Mouse (Mus musculus): ENCODE measurements around the gene Phc2. TPM values are rescaled to one million over a fixed set of nuclear protein-coding genes. Genes with fewer than 3 reads are reported as not detected.

Phc2 gene
- total and polyA plus RNA-seq, 3 experiments = 23.7 to 65.5 TPM; not detected in 1

DNA sequence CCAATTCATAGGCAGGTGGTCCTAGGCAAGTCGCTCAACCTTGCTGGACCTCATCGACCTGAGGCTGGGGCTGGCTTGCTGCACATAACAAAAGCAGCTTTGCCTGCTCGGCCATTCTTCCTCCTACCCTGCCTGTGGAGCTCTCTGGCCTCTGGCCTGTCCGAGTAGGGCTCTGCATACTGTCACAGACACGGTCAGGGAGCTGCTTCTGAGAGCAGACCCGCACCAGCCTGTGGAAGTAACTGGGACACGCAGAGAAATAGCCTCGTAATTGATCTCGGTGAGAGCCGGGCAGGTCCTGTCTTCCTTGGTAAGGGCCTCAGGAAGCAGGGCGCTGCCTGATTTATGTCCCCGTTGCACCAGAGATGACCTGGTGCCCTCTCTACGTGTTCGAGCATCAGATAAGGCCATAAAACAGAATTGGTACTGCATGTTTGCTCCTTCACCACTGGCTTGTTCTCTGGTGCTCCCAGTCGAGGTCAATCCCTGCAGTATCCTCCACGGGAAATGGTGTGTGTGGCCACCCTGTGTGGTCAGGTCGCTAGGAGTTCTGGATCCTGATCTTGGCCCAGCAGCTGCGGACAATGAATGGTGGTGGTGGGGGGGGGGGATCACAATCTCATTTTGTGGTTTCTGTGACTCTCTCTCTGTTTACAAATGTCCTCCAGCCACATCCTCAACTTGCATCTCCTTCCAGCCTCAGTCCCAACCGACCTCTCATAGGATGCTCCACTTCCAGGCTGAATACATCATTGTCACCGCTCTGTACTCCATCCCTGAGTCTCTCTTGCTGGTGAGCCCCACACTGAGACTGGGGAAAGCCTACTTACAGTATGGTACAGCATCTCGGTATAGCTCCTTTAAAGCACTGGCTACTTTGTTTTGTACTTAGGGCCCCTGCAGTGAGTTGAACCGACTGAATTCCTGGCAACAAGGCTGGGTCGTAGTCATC, 12.5 kb upstream of the Phc2 start:
- Histone ChIP-seq H3K4me3 (ENCODE audit: control insufficient read depth in 1 of 2, insufficient read depth in 1 of 2, low read depth in 2 of 2, low read length in 2 of 2) (no peak overlapping the region), H3K36me3 (ENCODE audit: control insufficient read depth in 1 of 2, insufficient read depth in 2 of 2, low read length in 2 of 2) (no peaks in the 10 kb centered on the region), H3K9ac (ENCODE audit: control insufficient read depth, low read depth, low read length, poor library complexity, severe bottlenecking) (no peak overlapping the region), H3K27me3 (ENCODE audit: control insufficient read depth in 1 of 2, insufficient read depth in 2 of 2, low read length in 2 of 2) (no peaks in the 10 kb centered on the region; a peak in 1 of 4 replicates), H3K9me3 (replicated peaks; ENCODE audit: insufficient read depth, low read length) (no peaks in the 10 kb centered on the region), H3K4me1 (ENCODE audit: control insufficient read depth in 1 of 2, insufficient read depth in 2 of 2, low read length in 2 of 2) (no peaks in the 10 kb centered on the region), H3K79me2 (ENCODE audit: control insufficient read depth, insufficient read depth, low read length, poor library complexity) (no peaks in the 10 kb centered on the region), H3K27ac (ENCODE audit: control insufficient read depth, low read depth, low read length) (no peak overlapping the region)
- no peak for TF ChIP-seq ZKSCAN1 (IDR thresholded peaks at IDR 0.05; ENCODE audit: low read depth, low read length)
- TF ChIP-seq GABPA (IDR thresholded peaks at IDR 0.05; ENCODE audit: low read depth, low read length) = no peak
- TF ChIP-seq MAZ (IDR thresholded peaks at IDR 0.05; ENCODE audit: low read depth, low read length) = no peak
- no peak for DNase-seq (ENCODE audit: low read depth, low spot score)

DNA sequence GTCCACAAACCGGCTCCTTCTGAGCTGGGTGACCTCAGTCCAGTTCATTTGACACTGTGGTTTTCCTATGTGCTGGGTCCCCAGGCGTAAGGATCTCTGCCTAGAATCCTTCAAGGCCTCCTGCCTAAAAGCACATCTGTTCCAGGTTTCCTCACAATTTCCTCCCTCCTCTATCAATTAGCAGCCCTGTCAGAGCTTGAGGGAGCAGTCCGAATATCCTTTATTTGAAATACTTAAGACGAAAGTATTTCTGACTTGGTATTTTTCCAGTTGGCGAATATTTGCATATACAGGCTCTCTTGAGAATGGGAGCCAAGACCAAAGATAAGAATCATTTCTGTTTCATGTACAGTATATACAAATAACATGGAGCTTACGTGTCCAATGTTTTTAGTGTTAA, 8.6 kb upstream of the Phc2 start:
- no peaks in the 10 kb centered on the region for H3K4me1 ChIP-seq (ENCODE audit: control insufficient read depth in 1 of 2, insufficient read depth in 2 of 2, low read length in 2 of 2)

DNA sequence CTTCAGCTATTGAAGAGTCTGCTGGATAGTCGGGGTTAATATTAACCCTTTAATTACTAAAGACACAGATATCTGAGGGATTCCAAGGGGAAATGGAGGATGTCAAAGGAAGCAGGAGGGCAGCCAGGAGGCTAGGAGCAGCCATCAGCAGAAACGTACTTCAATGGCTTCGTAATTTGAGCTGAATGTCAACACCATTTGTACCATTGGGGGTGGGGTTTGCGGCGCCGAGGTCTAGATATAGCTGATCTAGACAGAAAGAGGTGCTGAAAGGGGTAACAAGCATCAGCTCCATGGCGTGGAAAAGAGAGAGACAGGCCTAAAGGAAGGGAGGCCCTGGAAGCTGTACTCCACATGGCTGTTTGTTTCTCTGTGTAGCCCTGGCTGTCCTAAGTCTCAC, 7.7 kb upstream of the Phc2 start:
- H3K27me3 ChIP-seq (ENCODE audit: control insufficient read depth in 1 of 2, insufficient read depth in 2 of 2, low read length in 2 of 2) = no peaks in the 10 kb centered on the region; a peak in 2 of 4 replicates
- no peak overlapping the region for H3K9ac ChIP-seq (ENCODE audit: control insufficient read depth, low read depth, low read length, poor library complexity, severe bottlenecking)
- no peaks in the 10 kb centered on the region for H3K4me1 ChIP-seq (ENCODE audit: control insufficient read depth in 1 of 2, insufficient read depth in 2 of 2, low read length in 2 of 2)
- no peaks in the 10 kb centered on the region for H3K9me3 ChIP-seq (replicated peaks; ENCODE audit: insufficient read depth, low read length)
- H3K79me2 ChIP-seq (ENCODE audit: control insufficient read depth, insufficient read depth, low read length, poor library complexity) = no peaks in the 10 kb centered on the region
- H3K4me3 ChIP-seq (ENCODE audit: control insufficient read depth in 1 of 2, insufficient read depth in 1 of 2, low read depth in 2 of 2, low read length in 2 of 2) = no peak overlapping the region
- TF ChIP-seq MYC (IDR thresholded peaks at IDR 0.05; ENCODE audit: low read depth, low read length) (no peak), POLR2AphosphoS2 (IDR thresholded peaks at IDR 0.05; ENCODE audit: low read length) (no peak), POLR2A (IDR thresholded peaks at IDR 0.05; ENCODE audit: control insufficient read depth in 1 of 2, insufficient read depth in 1 of 2, low read depth in 1 of 2, low read length in 2 of 2, poor library complexity in 1 of 2) (no peak), TBP (IDR thresholded peaks at IDR 0.05; ENCODE audit: low read depth, low read length) (no peak), TAL1 (IDR thresholded peaks at IDR 0.05; ENCODE audit: low read length) (no peak), MXI1 (IDR thresholded peaks at IDR 0.05; ENCODE audit: low read depth, low read length) (no peak), KAT2A (conservative IDR thresholded peaks at IDR 0.05; ENCODE audit: low read depth, low read length) (no peak), ZNF384 (IDR thresholded peaks at IDR 0.05; ENCODE audit: low read depth, low read length) (no peak), MEF2A (IDR thresholded peaks at IDR 0.05; ENCODE audit: extremely low read depth, insufficient replicate concordance, low read depth, low read length, poor library complexity, severe bottlenecking) (no peak), E2F4 (IDR thresholded peaks at IDR 0.05; ENCODE audit: borderline replicate concordance, low read depth, low read length) (no peak), MAX (IDR thresholded peaks at IDR 0.05; ENCODE audit: low read length) (no peak), CHD2 (IDR thresholded peaks at IDR 0.05; ENCODE audit: low read length) (no peak), CTCF (IDR thresholded peaks at IDR 0.05 in 2 of 3, conservative IDR thresholded peaks at IDR 0.05 in 1 of 3; ENCODE audit: control insufficient read depth in 1 of 3, insufficient read depth in 1 of 3, low read depth in 2 of 3, low read length in 3 of 3, poor library complexity in 1 of 3, severe bottlenecking in 1 of 3) (no peak), MYB (IDR thresholded peaks at IDR 0.05; ENCODE audit: low read depth, low read length) (no peak), BHLHE40 (IDR thresholded peaks at IDR 0.05; ENCODE audit: borderline replicate concordance, low read depth, low read length) (no peak), CHD1 (IDR thresholded peaks at IDR 0.05; ENCODE audit: low read depth, low read length) (no peak)
- no peaks in the 10 kb centered on the region for H3K36me3 ChIP-seq (ENCODE audit: control insufficient read depth in 1 of 2, insufficient read depth in 2 of 2, low read length in 2 of 2)
- DNase-seq (ENCODE audit: low read depth, low spot score) = no peak
- H3K27ac ChIP-seq (ENCODE audit: control insufficient read depth, low read depth, low read length) = no peak overlapping the region

More for the DNA sequence above, 8.6 kb upstream of the Phc2 start:
- DNase-seq (ENCODE audit: low read depth, low spot score) = no peak
- Histone ChIP-seq H3K36me3 (ENCODE audit: control insufficient read depth in 1 of 2, insufficient read depth in 2 of 2, low read length in 2 of 2) (no peaks in the 10 kb centered on the region), H3K9me3 (replicated peaks; ENCODE audit: insufficient read depth, low read length) (no peaks in the 10 kb centered on the region), H3K79me2 (ENCODE audit: control insufficient read depth, insufficient read depth, low read length, poor library complexity) (no peaks in the 10 kb centered on the region), H3K27me3 (ENCODE audit: control insufficient read depth in 1 of 2, insufficient read depth in 2 of 2, low read length in 2 of 2) (no peaks in the 10 kb centered on the region; a peak in 2 of 4 replicates), H3K27ac (ENCODE audit: control insufficient read depth, low read depth, low read length) (no peak overlapping the region), H3K4me3 (ENCODE audit: control insufficient read depth in 1 of 2, insufficient read depth in 1 of 2, low read depth in 2 of 2, low read length in 2 of 2) (no peak overlapping the region), H3K9ac (ENCODE audit: control insufficient read depth, low read depth, low read length, poor library complexity, severe bottlenecking) (no peak overlapping the region)
- TF ChIP-seq ETS1 (IDR thresholded peaks at IDR 0.05; ENCODE audit: low read depth, low read length) (no peak), KAT2A (conservative IDR thresholded peaks at IDR 0.05; ENCODE audit: low read depth, low read length) (no peak), ZMIZ1 (IDR thresholded peaks at IDR 0.05; ENCODE audit: low read depth, low read length) (no peak), MXI1 (IDR thresholded peaks at IDR 0.05; ENCODE audit: low read depth, low read length) (no peak), UBTF (IDR thresholded peaks at IDR 0.05; ENCODE audit: borderline replicate concordance, insufficient read depth, low read depth, low read length) (no peak), E2F4 (IDR thresholded peaks at IDR 0.05; ENCODE audit: borderline replicate concordance, low read depth, low read length) (no peak), POLR2AphosphoS2 (IDR thresholded peaks at IDR 0.05; ENCODE audit: low read length) (no peak), CHD2 (IDR thresholded peaks at IDR 0.05; ENCODE audit: low read length) (no peak)

Measured in MEL (cell line).